Mouse (Mus musculus) testis, adult 2 months (tissue): ENCODE measurements around the gene Casz1. TPM values are rescaled to one million over a fixed set of nuclear protein-coding genes. Genes with fewer than 3 reads are reported as not detected.

Experiments used
- H3K27ac ChIP-seq: fragments of 200-500 bp; 2 replicates; pipeline ENCODE4 v1.5.1; 2012; ENCODE audit warnings: low read depth, low read length; ENCODE audit not compliant: control insufficient read depth, insufficient read depth
- H3K27me3 ChIP-seq: fragments of 200-500 bp; 2 replicates; pipeline ENCODE4 v1.6.1; 2012; ENCODE audit warnings: mild to moderate bottlenecking, low read length, moderate library complexity; ENCODE audit not compliant: control insufficient read depth, insufficient read depth
- H3K36me3 ChIP-seq: fragments of 200-500 bp; 2 replicates; pipeline ENCODE4 v1.6.1; 2012; ENCODE audit warnings: mild to moderate bottlenecking, low read length; ENCODE audit not compliant: control insufficient read depth, insufficient read depth
- H3K4me1 ChIP-seq: fragments of 200-500 bp; 2 replicates; pipeline ENCODE4 v1.6.1; 2012; ENCODE audit warnings: low read length; ENCODE audit not compliant: control insufficient read depth, insufficient read depth
- H3K4me3 ChIP-seq: fragments of 200-500 bp; 2 replicates; pipeline ENCODE4 v1.5.1; 2012; ENCODE audit warnings: low read depth, mild to moderate bottlenecking, low read length, moderate library complexity, mixed read lengths; ENCODE audit not compliant: control insufficient read depth
- CTCF ChIP-seq: fragments of 200-500 bp; IDR thresholded peaks from 2 replicates; pipeline ENCODE4 v1.5.1; 2012; ENCODE audit warnings: low read depth, mild to moderate bottlenecking, inconsistent platforms, low read length, moderate library complexity; ENCODE audit not compliant: control insufficient read depth, insufficient read depth, insufficient replicate concordance
- POLR2A ChIP-seq: fragments of 200-500 bp; IDR thresholded peaks from 2 replicates; pipeline ENCODE4 v1.6.1; 2012; ENCODE audit warnings: low read depth, mild to moderate bottlenecking, inconsistent platforms, low read length, moderate library complexity; ENCODE audit not compliant: control insufficient read depth
- polyA plus RNA-seq: library from polyadenylated mRNA; depleted of rRNA; stranded (reverse); fragments of >200 nt; gene quantifications from 2 replicates; pipeline ENCODE4 v1.2.3, GENCODE M21; 2012

Casz1 gene
- polyA plus RNA-seq, 1 experiment, result 8.5 TPM

DNA sequence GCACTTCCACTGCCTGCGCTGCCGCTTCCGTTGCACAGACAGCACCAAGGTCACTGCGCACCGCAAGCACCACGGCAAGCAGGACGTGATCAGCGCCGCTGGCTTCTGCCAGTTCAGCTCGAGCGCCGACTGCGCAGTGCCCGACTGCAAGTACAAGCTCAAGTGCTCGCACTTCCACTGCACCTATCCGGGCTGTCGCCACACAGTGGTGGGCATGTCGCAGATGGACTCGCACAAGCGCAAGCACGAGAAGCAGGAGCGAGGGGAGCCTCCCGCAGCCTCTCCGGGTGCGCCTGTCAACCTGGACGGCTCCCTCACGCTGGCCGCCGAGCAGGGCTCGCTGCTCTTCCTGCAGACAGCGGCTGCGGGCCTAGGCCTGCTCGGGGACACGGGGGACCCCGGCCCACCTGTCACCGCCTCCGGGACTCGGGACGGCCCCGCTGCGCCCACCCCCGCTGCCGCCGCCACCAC, 147.6 kb downstream of the Casz1 start:
- H3K36me3 ChIP-seq, result no peaks in the 10 kb centered on the region
- H3K4me1 ChIP-seq, result peaks cover 29% of the 10 kb centered on the region
- peak overlapping the region; percentile 60 for H3K4me3 ChIP-seq
- TF ChIP-seq POLR2A (no peak), CTCF (no peak)
- no peaks in the 10 kb centered on the region for H3K27me3 ChIP-seq
- no peak overlapping the region for H3K27ac ChIP-seq

DNA sequence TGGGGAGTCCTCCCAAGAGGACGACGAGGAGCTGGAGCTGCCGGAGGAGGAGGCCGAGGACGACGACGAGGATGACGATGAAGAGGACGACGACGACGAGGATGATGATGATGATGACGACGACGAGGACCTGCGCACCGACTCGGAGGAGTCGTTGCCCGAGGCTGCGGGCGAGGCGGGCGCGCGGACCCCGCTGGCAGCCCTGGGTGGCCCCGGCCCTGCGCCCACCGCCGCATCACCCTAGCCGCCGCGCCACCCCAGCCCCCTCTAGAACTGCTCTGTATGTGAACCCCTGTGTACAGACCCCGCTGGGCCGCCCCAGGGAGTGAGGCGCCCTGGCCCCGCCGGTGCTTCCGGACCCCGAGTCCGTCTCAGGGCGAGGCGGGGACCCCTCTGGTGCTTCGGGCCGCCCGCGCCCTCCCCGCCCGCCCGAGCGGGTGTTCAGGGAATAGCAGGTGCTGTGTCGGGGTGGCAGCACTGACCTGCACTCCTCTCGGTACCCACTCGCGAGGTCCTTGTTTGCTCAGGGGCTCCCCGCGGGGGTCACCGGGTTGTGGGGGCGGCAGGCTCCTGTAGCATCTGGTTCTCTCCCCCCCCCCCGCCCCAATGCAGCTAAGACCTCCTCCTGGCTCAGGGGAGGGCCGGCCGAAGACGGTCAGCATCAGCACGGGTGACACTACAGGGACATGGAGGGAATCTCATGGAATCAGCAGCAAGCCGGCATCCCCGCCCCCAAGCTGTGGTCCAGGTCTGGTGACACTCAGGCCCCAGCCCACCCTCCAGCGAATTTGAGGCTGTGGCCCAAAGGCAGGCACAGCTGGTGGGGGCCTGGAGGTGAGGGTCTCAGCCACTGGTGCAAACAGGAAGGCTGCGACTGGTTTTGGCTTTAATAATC, 148.3 kb downstream of the Casz1 start:
- TF ChIP-seq POLR2A, result no peak
- TF ChIP-seq CTCF, result no peak
- H3K36me3 ChIP-seq, result no peaks in the 10 kb centered on the region
- H3K27ac ChIP-seq, result no peak overlapping the region
- H3K4me1 ChIP-seq, result peaks cover 29% of the 10 kb centered on the region
- no peaks in the 10 kb centered on the region for H3K27me3 ChIP-seq
- peak overlapping the region; percentile 60 for H3K4me3 ChIP-seq

DNA sequence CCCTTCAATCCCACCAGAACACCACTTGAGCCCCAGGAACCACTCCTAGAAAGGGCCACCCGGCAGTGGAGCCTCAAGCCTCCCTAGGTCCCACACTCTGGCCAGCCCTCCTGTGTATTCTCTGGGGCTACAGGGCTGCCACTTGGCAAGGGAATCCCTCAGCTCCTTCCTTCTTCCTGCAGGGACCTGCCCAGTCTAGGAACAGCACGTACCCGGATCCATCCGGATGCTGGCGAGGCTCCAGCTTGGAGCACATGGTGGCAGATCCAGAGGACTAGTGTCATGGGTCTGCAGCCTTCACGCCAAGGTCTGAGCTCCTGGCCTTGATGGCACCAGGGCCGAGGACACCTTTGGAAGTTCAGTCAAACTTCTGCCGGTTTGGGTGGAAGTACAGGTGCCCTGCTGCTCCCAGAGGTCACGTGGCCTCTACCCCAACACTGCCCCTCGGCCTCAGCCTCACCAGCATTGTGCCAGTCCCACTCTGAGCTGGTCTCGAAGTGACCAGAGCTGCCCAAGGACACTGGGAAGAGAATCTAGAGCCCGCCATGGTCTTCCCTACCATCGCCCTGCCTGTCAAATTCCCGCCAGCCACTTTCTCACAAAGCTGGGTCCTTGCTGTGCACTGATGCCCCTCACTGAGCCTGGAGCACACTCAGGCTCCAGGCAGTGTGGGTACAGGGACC, 151.0 kb downstream of the Casz1 start:
- no peaks in the 10 kb centered on the region for H3K36me3 ChIP-seq
- TF ChIP-seq CTCF (no peak), POLR2A (no peak)
- H3K27ac ChIP-seq, result no peak overlapping the region
- no peak overlapping the region for H3K4me3 ChIP-seq
- H3K27me3 ChIP-seq, result no peaks in the 10 kb centered on the region
- H3K4me1 ChIP-seq, result peaks cover 29% of the 10 kb centered on the region

DNA sequence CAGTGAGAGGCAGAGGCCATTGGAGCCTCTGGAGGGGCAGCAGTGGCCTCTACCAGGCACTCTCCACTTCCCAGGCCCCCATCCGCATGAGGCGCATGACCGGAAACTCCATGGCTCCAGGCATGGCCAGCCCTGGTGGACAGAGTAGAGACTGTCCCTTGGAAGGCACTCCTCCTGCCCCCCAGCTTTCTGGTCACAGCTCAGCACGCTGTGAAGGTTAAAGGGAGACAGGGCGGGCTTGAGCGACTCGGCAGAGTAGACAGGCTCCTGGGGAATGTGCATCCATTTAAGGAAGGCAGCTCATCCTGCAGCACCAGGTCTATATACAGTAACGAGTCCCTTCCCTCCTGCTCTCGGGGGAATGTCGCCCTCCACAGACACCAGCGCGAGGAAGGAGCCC, 155.8 kb downstream of the Casz1 start:
- TF ChIP-seq POLR2A (no peak), CTCF (no peak)
- Histone ChIP-seq H3K27me3 (no peaks in the 10 kb centered on the region), H3K36me3 (no peaks in the 10 kb centered on the region), H3K4me3 (no peak overlapping the region), H3K27ac (no peak overlapping the region), H3K4me1 (peaks cover 3% of the 10 kb centered on the region; the same call in 1 of the 2 replicates)

DNA sequence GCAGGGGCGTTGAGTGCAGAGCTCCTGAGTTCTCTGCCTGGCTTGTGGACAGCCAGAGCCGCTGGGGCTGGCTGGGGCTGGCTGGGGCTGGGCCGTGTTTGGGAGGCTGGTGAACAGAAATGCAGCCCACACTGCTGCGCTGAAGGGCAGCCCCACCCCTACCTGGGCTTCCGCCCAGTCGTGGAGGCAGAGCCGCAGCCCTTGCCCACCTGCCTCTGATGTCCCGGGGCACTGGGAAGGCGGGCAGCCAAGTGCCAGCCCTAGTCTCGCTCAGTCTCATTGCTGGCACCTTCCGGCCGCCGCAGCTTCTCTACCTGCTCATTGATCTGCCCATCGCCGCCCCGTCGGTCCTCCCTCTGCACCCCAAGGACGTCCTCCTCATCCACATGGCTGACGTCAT, 156.9 kb downstream of the Casz1 start:
- TF ChIP-seq POLR2A, result no peak
- TF ChIP-seq CTCF, result no peak
- no peaks in the 10 kb centered on the region for H3K4me1 ChIP-seq
- H3K36me3 ChIP-seq, result no peaks in the 10 kb centered on the region
- H3K4me3 ChIP-seq, result no peak overlapping the region
- no peaks in the 10 kb centered on the region for H3K27me3 ChIP-seq
- no peak overlapping the region for H3K27ac ChIP-seq

DNA sequence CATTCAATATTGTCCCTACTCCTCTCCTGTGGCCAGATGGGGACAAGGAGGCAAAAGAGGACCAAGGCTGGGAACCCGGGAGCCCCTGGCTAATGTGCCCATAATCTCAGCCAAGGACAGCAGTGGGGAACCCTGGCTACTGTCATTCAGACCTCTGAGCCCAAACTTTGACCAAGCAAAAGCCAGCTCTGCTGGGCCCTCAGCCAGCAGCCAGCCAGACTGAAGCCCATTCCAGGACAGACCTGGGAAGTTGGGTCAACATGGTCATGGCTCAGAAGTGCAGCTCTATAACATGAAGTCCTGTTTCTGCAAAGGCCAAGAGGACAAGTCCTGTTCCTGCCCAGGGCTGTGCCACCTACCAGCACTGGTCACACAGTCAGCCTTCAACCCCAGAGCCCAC, 157.9 kb downstream of the Casz1 start:
- no peak for TF ChIP-seq CTCF
- TF ChIP-seq POLR2A, result no peak
- H3K36me3 ChIP-seq, result no peaks in the 10 kb centered on the region
- no peak overlapping the region for H3K27ac ChIP-seq
- H3K27me3 ChIP-seq, result no peaks in the 10 kb centered on the region
- no peak overlapping the region for H3K4me3 ChIP-seq
- no peaks in the 10 kb centered on the region for H3K4me1 ChIP-seq
